Mouse (Mus musculus) central nervous system, embryonic 14 days (tissue): Measurements from ENCODE around the gene Gm8914. TPM values are rescaled to one million over a fixed set of nuclear protein-coding genes. Genes with fewer than 3 reads are reported as not detected.

Source experiments
- polyA plus RNA-seq: library from polyadenylated mRNA; depleted of rRNA; stranded (reverse); fragments of >200 nt; gene quantifications from 2 replicates; pipeline ENCODE4 v1.2.3, GENCODE M21; 2012; rRNA removed

Gene Gm8914
- polyA plus RNA-seq, result not detected in 2 replicates

DNA sequence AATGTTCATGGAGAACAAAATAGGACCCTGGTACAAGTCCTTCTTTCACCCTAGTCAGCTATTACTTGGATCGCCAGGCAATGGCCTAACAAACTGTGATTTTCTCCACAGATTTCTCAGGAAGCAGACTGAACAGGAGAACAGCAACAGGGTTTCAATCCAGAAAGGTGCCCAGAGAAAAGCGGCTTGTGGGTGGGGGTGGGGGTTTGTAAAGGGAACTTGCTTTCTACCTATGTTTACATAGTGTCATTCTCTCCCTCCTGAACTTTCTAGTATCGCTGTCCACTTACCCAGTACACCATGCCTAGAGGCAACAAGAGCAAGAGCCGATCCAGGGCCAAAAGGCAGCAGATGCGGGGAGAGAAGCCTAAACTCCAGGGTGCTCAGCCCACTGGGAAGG, at the start of gene Gm8914:
Gm8914 (plus strand) TSS at position 301 of the 400 bp plus-strand sequence.

Other genes starting within 250 kb of the Gm8914 start
- not detected in 2 replicates for gene Mageb2, start 148.4 kb upstream of the Gm8914 start, polyA plus RNA-seq
- gene Gm5072, start 87.6 kb upstream of the Gm8914 start, polyA plus RNA-seq, result not detected in 2 replicates
- gene 1700084M14Rik, start 95.8 kb downstream of the Gm8914 start, polyA plus RNA-seq, result not detected in 2 replicates
- gene Gm14781, start 152.1 kb downstream of the Gm8914 start, polyA plus RNA-seq, result not detected in 2 replicates